In genomic region chr9:45555036-45555826, GRCm38 (mm10) we compare ENCODE assay signal across 9 mouse cellular contexts.
A peak's percentile ranks its signal among the peaks of the same experiment; 100 is the strongest.
DNase-seq lines count a peak whose midpoint lies in the region; ATAC-seq and TF ChIP-seq lines count a peak whose summit lies in the region.
"Had no signal": no experiment of that assay in that cellular context is flagged by ENCODE, and none has a peak within 500 bp of the region (broad histone marks: within the 10 kb centered on the region; RNA-seq: fewer than 3 reads in every experiment).

No protein-coding gene starts in this region.

- TF ChIP-seq CTCF in cerebellum, adult 2 months (IDR thresholded peaks at IDR 0.05; ENCODE audit: borderline replicate concordance, insufficient read depth, low read depth, low read length): no peak

- no peak for TF ChIP-seq POLR2A in cerebellum, adult 2 months (IDR thresholded peaks at IDR 0.05; ENCODE audit: borderline replicate concordance, insufficient read depth, low read length)

- WGBS in kidney, embryonic 14.5 days: 8% methylated on average over 17 of the region's 17 CpGs
- WGBS in embryonic facial prominence, embryonic 10.5 days: 36% methylated on average over 17 of the region's 17 CpGs
- 26% methylated on average over 17 of the region's 17 CpGs for WGBS in heart, embryonic 15.5 days
- WGBS in cerebellum, adult 2 months: 65% methylated on average over 17 of the region's 17 CpGs

- no peak overlapping the region for H3K4me3 ChIP-seq in kidney, embryonic 14.5 days (ENCODE audit: low read length)
- H3K4me3 ChIP-seq in embryonic facial prominence, embryonic 10.5 days: peak overlapping the region; percentile 28; the same call in 1 of the 2 replicates
- no peak overlapping the region for H3K4me3 ChIP-seq in heart, embryonic 15.5 days
- no peak overlapping the region for H3K4me3 ChIP-seq in cerebellum, adult 2 months (replicated peaks; ENCODE audit: insufficient read depth, low read depth, low read length)

- H3K4me1 ChIP-seq in kidney, embryonic 14.5 days (ENCODE audit: control insufficient read depth, insufficient read depth, low read length): peaks cover 23% of the 10 kb centered on the region
- peaks cover 24% of the 10 kb centered on the region for H3K4me1 ChIP-seq in embryonic facial prominence, embryonic 10.5 days
- H3K4me1 ChIP-seq in heart, embryonic 15.5 days (replicated peaks): peaks cover 10% of the 10 kb centered on the region; the same call in 1 of the 2 replicates
- peaks cover 13% of the 10 kb centered on the region for H3K4me1 ChIP-seq in cerebellum, adult 2 months (ENCODE audit: control insufficient read depth, insufficient read depth, low read length)

- H3K27ac ChIP-seq in kidney, embryonic 14.5 days (ENCODE audit: low read depth, low read length): peak overlapping the region; percentile 49
- peak overlapping the region; percentile 62; the same call in 1 of the 2 replicates for H3K27ac ChIP-seq in embryonic facial prominence, embryonic 10.5 days (replicated peaks)
- peak overlapping the region; percentile 40; the same call in 1 of the 2 replicates for H3K27ac ChIP-seq in heart, embryonic 15.5 days
- no peak overlapping the region for H3K27ac ChIP-seq in cerebellum, adult 2 months (ENCODE audit: insufficient read depth, low read length)
- H3K27ac ChIP-seq: macrophage had no signal

- no peaks in the 10 kb centered on the region for H3K9me3 ChIP-seq in kidney, embryonic 14.5 days (ENCODE audit: control insufficient read depth, low read length)
- H3K9me3 ChIP-seq in embryonic facial prominence, embryonic 10.5 days: no peaks in the 10 kb centered on the region
- H3K9me3 ChIP-seq in heart, embryonic 15.5 days (replicated peaks): no peaks in the 10 kb centered on the region

- H3K9ac ChIP-seq in kidney, embryonic 14.5 days (ENCODE audit: low read depth, low read length): no peak overlapping the region
- H3K9ac ChIP-seq in heart, embryonic 15.5 days: no peak overlapping the region

- no peaks in the 10 kb centered on the region for H3K36me3 ChIP-seq in kidney, embryonic 14.5 days (ENCODE audit: control insufficient read depth, insufficient read depth, low read length)
- H3K36me3 ChIP-seq in embryonic facial prominence, embryonic 10.5 days (replicated peaks): no peaks in the 10 kb centered on the region
- no peaks in the 10 kb centered on the region for H3K36me3 ChIP-seq in heart, embryonic 15.5 days

- peak; percentile 93 for ATAC-seq in kidney, embryonic 14.5 days (ENCODE audit: low FRiP score, low TSS enrichment)
- ATAC-seq in heart, embryonic 15.5 days (replicated peaks; ENCODE audit: insufficient number of reproducible peaks, insufficient read depth, low FRiP score, low read depth): peak; percentile 56; the same call in 1 of the 2 replicates
- no peak for ATAC-seq in megakaryocyte, adult 5-6 weeks (ENCODE audit: poor library complexity, severe bottlenecking)

- H3K4me2 ChIP-seq in kidney, embryonic 14.5 days (replicated peaks; ENCODE audit: low read depth, low read length): peak overlapping the region; percentile 24
- 0 out of 2 replicates have a peak overlapping the region, but pooled peaks have one; percentile 19 for H3K4me2 ChIP-seq in heart, embryonic 15.5 days

- no peaks in the 10 kb centered on the region for H3K27me3 ChIP-seq in kidney, embryonic 14.5 days (ENCODE audit: control insufficient read depth, insufficient read depth, low read length)
- H3K27me3 ChIP-seq in embryonic facial prominence, embryonic 10.5 days (replicated peaks; ENCODE audit: low read depth, poor library complexity, severe bottlenecking): peaks cover 3% of the 10 kb centered on the region; the same call in 1 of the 2 replicates
- H3K27me3 ChIP-seq in heart, embryonic 15.5 days: no peaks in the 10 kb centered on the region; the same call in 1 of the 2 replicates
- no peaks in the 10 kb centered on the region for H3K27me3 ChIP-seq in cerebellum, adult 2 months (ENCODE audit: control insufficient read depth, insufficient read depth, low read length)

- no peak for DNase-seq in kidney, adult 9 months
- peak; percentile 65 for DNase-seq in embryonic facial prominence, embryonic 10.5 days (ENCODE audit: low spot score)
- peak; percentile 6 for DNase-seq in lung, postnatal 14 days
- peak; percentile 9 for DNase-seq in yolk sac, embryonic 10.5 days (ENCODE audit: low spot score)
- DNase-seq in cerebellum, adult 2 months: no peak

Comparison
In these comparisons a context has a peak if more than half of its experiments do, and no peak if none do; other contexts are left out.
1. DNase-seq: peak in embryonic facial prominence, embryonic 10.5 days (single experiment), lung, postnatal 14 days (single experiment) and yolk sac, embryonic 10.5 days (single experiment); none in kidney, adult 9 months (single experiment) and cerebellum, adult 2 months (0 of 2).